Mouse (Mus musculus): ENCODE measurements at regions not wholly inside any gene's neighbourhood (a gene's known extent, or its start where the extent isn't known, plus 50 kb on each side); places are given as distances from the start of the nearest gene placed in this dataset.
A peak's percentile ranks its signal among the peaks of the same experiment; 100 is the strongest.

DNA sequence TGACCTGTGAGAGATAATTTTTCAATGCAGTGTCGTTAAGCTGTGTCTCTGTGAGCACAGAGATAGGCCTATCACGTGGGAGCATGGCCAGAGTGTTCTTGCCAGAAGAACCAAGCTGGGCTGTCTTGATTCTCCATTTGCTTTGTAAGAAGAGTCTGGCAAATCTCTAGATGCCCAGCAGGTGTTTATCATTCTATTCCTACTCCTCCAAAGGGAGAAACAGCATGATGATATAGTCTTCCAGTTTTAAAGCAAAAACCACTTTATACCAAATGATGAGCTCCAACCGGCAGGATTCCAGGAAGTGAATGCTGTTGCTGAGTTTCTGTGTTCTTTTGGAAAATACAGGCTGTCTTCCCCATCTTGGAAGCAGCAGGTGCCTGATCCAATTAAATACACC, 51.2 kb upstream of the Samd3 start:
- ATAC-seq (ENCODE audit: low FRiP score) (no peak), DNase-seq (ENCODE audit: low spot score) (peak; percentile 12)
- no peaks in the 10 kb centered on the region for H3K9me3 ChIP-seq (ENCODE audit: low read length)
- no peaks in the 10 kb centered on the region for H3K4me1 ChIP-seq (ENCODE audit: insufficient read depth, low read length)
- H3K4me2 ChIP-seq (ENCODE audit: low read depth, low read length, poor library complexity, severe bottlenecking) = no peak overlapping the region
- no peaks in the 10 kb centered on the region for H3K36me3 ChIP-seq (ENCODE audit: insufficient read depth, low read length)
- H3K27me3 ChIP-seq (ENCODE audit: insufficient read depth, low read length) = no peaks in the 10 kb centered on the region
- H3K27ac ChIP-seq (ENCODE audit: low read depth, low read length) = no peak overlapping the region
- H3K9ac ChIP-seq (replicated peaks; ENCODE audit: low read length, poor library complexity, severe bottlenecking) = no peak overlapping the region
- H3K4me3 ChIP-seq (ENCODE audit: low read depth, low read length) = no peak overlapping the region
- no peak for TF ChIP-seq CTCF (IDR thresholded peaks at IDR 0.05)
- WGBS = 62% methylated on average over 3 of the region's 3 CpGs

Measured in midbrain, postnatal 0 days (tissue).